Mouse (Mus musculus) E14TG2a.4 (cell line): ENCODE results near the gene Fgl2.

ENCODE experiments used
- CTCF ChIP-seq: conservative IDR thresholded peaks from 2 replicates; pipeline ENCODE4 v1.5.1; 2014; ENCODE audit warnings: low read length
- NANOG ChIP-seq: IDR thresholded peaks from 2 replicates; pipeline ENCODE4 v1.6.1; 2014; ENCODE audit warnings: borderline replicate concordance, low read length, mixed read lengths

DNA sequence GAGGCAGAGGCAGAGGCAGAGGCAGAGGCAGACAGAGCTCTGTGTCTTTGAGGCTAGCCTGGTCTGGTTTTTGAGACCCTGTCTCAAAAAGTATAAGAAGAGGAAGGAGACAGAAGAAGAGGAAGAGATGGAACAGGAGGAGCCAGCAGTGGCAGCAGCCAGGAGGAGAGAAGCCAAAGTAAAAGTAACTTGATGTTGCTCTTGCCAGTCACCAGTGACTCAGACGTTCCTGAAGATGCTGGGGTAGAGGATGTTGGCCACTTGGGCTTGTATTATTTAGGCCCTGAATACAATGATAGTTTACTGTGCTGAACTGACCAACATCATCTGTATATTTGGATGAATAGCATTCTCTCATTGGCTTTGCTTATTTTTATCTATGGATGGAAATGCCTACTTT, 43.9 kb upstream of the Fgl2 start:
- TF ChIP-seq CTCF (no peak), NANOG (no peak)
